Mouse (Mus musculus) midbrain, embryonic 11.5 days (tissue): ENCODE data around the gene Lipc. TPM values are rescaled to one million over a fixed set of nuclear protein-coding genes. Genes with fewer than 3 reads are reported as not detected.

Source experiments
- ATAC-seq: fragments of 200-750 bp; cut with Nextera tagmentation; 2 replicates; pipeline ENCODE4 v1.8.0; 2017; ENCODE audit warnings: moderate TSS enrichment, moderate library complexity; ENCODE audit not compliant: low FRiP score
- DNase-seq: peaks from one replicate; pipeline ENCODE4 v3.0.0; 2015; ENCODE audit warnings: low spot score; ENCODE audit errors: missing footprints
- H3K27ac ChIP-seq: fragments of 300-500 bp; sonication (generic); 2 replicates; pipeline ENCODE4 v1.5.1; 2014; ENCODE audit warnings: low read depth, low read length
- H3K27me3 ChIP-seq: fragments of 300-500 bp; sonication (generic); 2 replicates; pipeline ENCODE4 v1.6.1; 2014; ENCODE audit warnings: mild to moderate bottlenecking, low read length, moderate library complexity, mixed read lengths; ENCODE audit not compliant: control insufficient read depth, insufficient read depth
- H3K36me3 ChIP-seq: fragments of 300-500 bp; sonication (generic); 2 replicates; pipeline ENCODE4 v1.6.1; 2014; ENCODE audit warnings: mild to moderate bottlenecking, low read length, moderate library complexity, mixed read lengths; ENCODE audit not compliant: control insufficient read depth, insufficient read depth
- H3K4me1 ChIP-seq: fragments of 300-500 bp; sonication (generic); 2 replicates; pipeline ENCODE4 v1.6.1; 2014; ENCODE audit warnings: low read length; ENCODE audit not compliant: control insufficient read depth, insufficient read depth
- H3K4me2 ChIP-seq: fragments of 300-500 bp; sonication (generic); 2 replicates; pipeline ENCODE4 v1.6.1; 2014; ENCODE audit warnings: mild to moderate bottlenecking, moderate library complexity
- H3K4me3 ChIP-seq: fragments of 300-500 bp; sonication (generic); 2 replicates; pipeline ENCODE4 v1.5.1; 2014; ENCODE audit warnings: low read depth, low read length
- H3K9ac ChIP-seq: fragments of 300-500 bp; sonication (generic); 2 replicates; pipeline ENCODE4 v1.6.1; 2014; ENCODE audit warnings: low read length
- H3K9me3 ChIP-seq: fragments of 300-500 bp; sonication (generic); 2 replicates; pipeline ENCODE4 v1.6.1; 2016; ENCODE audit warnings: low read length; ENCODE audit not compliant: control insufficient read depth
- WGBS: fragments of 180-500 bp; shearing (Covaris S2); extraction: QIAGEN DNeasy Blood & Tissue Kit; methylation state at CpG from one replicate; pipeline ENCODE4 v1.1.7; 2014; 5-methylcytosine and 5-hydroxymethylcytosine counted together
- polyA plus RNA-seq: library from polyadenylated mRNA; unstranded; fragments of >200 nt; fragmentation: Nextera tagmentation; extraction: Ambion mirVana; gene quantifications from 2 replicates; pipeline ENCODE4 v1.2.1, GENCODE M21; 2014

Gene Lipc
- polyA plus RNA-seq: not detected in 2 replicates

DNA sequence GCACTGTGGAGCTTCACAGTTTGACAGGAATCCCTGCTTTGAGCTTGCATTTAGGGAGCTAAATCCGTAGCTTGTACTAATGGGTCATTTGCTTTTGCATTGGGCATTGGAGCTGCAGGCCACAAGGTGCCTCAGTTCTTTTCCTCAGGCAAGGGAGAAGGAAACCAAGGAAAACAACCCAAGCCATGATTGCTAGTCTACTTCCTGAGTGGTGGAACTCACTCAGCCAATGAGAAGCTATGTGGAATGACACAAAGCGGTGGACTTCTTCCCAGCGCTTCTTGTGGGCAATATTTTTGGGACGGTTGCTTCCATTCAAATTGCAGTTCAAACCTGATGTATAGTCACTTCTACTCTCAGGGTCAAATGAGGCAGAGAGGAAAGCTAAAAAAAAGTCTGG is at the start of gene Lipc:
TSS of gene Lipc (minus strand) at position 101 of the 400 bp plus-strand sequence.
- Histone ChIP-seq H3K4me3 (no peak within 1 kb of the TSS), H3K4me2 (no peak within 1 kb of the TSS), H3K36me3 (no peaks in the 10 kb centered on the region), H3K4me1 (no peaks in the 10 kb centered on the region), H3K9ac (no peak within 1 kb of the TSS), H3K27ac (no peak within 1 kb of the TSS), H3K27me3 (no peaks in the 10 kb centered on the region), H3K9me3 (no peaks in the 10 kb centered on the region)
- no peak for ATAC-seq
- 91% methylated on average over 4 of the region's 4 CpGs for WGBS
- no peak for DNase-seq

DNA sequence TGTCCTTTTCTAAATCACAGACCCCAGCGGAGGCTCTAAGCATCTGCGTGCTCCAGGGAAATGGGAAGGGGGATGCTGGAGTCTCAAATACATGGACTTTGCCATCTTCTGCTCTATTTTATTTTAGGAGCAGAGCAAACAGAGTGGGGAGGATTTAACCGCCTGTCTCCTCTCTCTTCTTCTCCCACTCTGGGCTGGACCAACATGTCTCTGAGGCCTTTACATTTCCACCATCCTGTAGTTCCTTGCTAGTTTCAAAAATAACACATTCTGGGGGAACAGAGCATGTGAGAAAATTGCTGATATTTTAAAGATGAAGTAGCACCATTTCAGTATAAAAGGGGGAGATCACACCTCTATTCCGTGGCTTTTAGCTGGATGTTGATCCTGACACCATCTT is 47.1 kb upstream of the Lipc start:
- ATAC-seq: no peak

DNA sequence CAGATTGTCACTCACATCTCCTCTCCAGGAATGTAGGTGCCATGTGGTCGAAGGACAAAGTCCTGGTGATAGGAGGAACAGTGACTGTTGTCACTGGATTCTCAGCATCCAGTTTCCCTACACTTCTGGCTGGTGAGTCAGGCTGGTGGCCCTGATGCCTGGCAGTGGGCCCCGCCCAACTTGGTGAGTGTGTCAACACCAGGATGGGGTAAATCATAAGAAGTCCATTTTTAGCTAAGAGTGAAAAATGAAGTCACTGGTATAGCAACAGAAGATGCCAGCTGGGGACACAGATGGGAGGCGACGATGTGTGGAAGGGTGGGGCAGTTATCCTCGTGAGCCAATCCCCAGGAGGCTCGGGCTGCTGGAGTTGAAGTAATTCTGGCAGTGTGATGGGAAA is 46.7 kb upstream of the Lipc start:
- Histone ChIP-seq H3K27ac (no peak overlapping the region), H3K36me3 (no peaks in the 10 kb centered on the region), H3K4me3 (no peak overlapping the region), H3K27me3 (no peaks in the 10 kb centered on the region), H3K4me1 (no peaks in the 10 kb centered on the region), H3K4me2 (no peak overlapping the region), H3K9me3 (no peaks in the 10 kb centered on the region), H3K9ac (no peak overlapping the region)
- WGBS: 76% methylated on average over 6 of the region's 6 CpGs
- ATAC-seq (no peak), DNase-seq (no peak)

More for the DNA sequence above, 47.1 kb upstream of the Lipc start:
- Histone ChIP-seq H3K36me3 (no peaks in the 10 kb centered on the region), H3K27ac (no peak overlapping the region), H3K4me1 (no peaks in the 10 kb centered on the region), H3K9me3 (no peaks in the 10 kb centered on the region), H3K27me3 (no peaks in the 10 kb centered on the region), H3K4me3 (no peak overlapping the region), H3K4me2 (no peak overlapping the region), H3K9ac (no peak overlapping the region)
- 82% methylated on average over 4 of the region's 4 CpGs for WGBS
- DNase-seq: no peak

DNA sequence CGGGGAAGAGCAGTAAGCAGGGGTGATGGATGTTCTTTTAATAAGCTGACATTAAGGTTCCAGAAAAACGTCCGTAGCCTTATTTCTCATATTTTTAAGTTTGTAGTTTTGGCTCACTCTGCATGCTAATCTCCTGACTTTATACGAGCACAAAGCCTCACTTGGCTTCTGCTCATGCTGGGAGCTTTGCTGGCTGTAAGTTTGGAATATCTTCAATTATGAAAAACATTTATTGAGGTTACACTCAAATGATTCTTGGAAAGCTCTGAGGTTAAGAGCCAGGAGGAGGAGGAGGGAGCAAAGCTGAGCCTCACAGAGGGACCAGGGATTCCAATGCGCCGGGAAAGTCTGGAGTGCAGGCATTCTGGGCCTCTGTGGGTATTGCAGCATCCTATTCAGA is 41.3 kb upstream of the Lipc start:
- DNase-seq (no peak), ATAC-seq (no peak)
- no peaks in the 10 kb centered on the region for H3K36me3 ChIP-seq
- no peak overlapping the region for H3K4me2 ChIP-seq
- 60% methylated on average over 6 of the region's 6 CpGs for WGBS
- no peaks in the 10 kb centered on the region for H3K27me3 ChIP-seq
- H3K4me3 ChIP-seq: no peak overlapping the region
- no peaks in the 10 kb centered on the region for H3K9me3 ChIP-seq
- no peak overlapping the region for H3K9ac ChIP-seq
- no peak overlapping the region for H3K27ac ChIP-seq
- H3K4me1 ChIP-seq: no peaks in the 10 kb centered on the region

DNA sequence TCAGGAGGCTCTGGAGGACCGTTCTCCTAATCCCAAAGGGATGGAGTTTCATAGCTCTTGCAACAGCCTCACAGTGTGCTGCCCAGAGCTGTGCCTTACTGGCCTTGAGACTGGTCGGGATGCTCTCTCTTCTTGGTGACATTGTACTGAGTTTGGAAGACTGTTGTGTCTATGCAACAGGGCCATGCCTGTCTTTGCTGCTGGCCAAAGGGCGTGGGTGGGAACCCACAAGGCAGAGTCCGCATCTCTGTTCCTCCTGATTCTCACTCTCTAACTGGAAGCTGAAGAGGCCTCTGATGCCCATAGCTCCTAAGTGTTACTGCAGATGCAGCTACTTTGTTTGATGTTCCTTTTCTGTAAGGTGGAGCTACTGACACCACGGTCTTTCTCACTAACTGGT is 39.4 kb upstream of the Lipc start:
- H3K27ac ChIP-seq: no peak overlapping the region
- H3K4me2 ChIP-seq: no peak overlapping the region
- H3K4me3 ChIP-seq: no peak overlapping the region
- 86% methylated on average over 5 of the region's 5 CpGs for WGBS
- no peak for ATAC-seq
- H3K9me3 ChIP-seq: no peaks in the 10 kb centered on the region
- H3K4me1 ChIP-seq: 0 out of 2 replicates have a peak, but pooled peaks cover 2% of the 10 kb centered on the region
- DNase-seq: no peak
- no peak overlapping the region; the same call in 1 of the 2 replicates for H3K9ac ChIP-seq
- no peaks in the 10 kb centered on the region for H3K36me3 ChIP-seq
- no peaks in the 10 kb centered on the region for H3K27me3 ChIP-seq

DNA sequence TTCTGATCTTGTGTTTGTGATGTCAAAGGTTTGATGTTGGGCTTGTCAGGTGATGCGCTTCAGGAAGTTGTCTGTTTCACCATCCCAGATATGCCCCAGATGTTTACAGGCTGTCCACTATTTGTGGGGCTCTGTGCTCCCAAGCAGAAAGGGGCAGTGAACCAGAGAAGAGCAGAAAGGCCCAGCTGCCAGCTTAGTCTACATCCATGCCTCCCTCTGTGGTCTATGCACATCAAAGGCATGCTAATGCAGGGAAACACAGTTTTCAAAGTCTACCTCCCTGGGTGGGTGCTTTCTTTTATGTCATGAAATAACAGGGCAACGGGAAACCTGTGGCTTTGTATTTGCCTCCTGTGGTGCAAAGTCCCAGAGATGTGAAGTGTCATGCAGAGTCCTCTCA is 35.2 kb upstream of the Lipc start:
- ATAC-seq (peak; percentile 48; the same call in 1 of the 2 replicates), DNase-seq (no peak)
- Histone ChIP-seq H3K4me2 (no peak overlapping the region), H3K9ac (no peak overlapping the region), H3K27me3 (no peaks in the 10 kb centered on the region), H3K9me3 (no peaks in the 10 kb centered on the region), H3K36me3 (no peaks in the 10 kb centered on the region), H3K27ac (no peak overlapping the region), H3K4me1 (0 out of 2 replicates have a peak, but pooled peaks cover 2% of the 10 kb centered on the region), H3K4me3 (no peak overlapping the region)
- 21% methylated on average over 2 of the region's 2 CpGs for WGBS

DNA sequence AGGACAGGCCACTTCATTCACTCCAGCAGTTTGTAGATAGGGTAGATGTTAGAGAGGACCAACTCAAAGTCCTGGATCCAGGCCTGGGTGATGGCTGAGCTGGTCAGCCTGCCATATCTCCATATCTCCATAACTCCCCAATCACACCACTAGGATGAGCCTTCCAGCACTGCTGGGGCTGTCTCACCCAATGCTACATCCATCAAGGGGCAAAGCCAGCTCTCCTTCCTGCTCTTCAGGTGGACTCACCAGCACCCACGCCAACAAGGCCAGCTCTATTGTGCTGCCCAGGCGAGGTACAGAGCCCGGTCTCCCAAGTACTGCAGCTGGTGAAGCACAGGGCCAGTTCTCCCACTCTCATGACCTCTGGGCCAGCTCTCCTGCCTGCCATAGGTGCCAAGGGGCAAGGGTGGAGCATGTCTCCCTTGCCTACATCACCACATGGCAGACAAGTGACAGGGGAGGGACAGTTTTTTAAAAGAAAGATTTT is 31.0 kb upstream of the Lipc start:
- Histone ChIP-seq H3K4me2 (no peak overlapping the region), H3K27me3 (no peaks in the 10 kb centered on the region), H3K36me3 (no peaks in the 10 kb centered on the region), H3K27ac (no peak overlapping the region), H3K9ac (no peak overlapping the region), H3K9me3 (no peaks in the 10 kb centered on the region), H3K4me3 (no peak overlapping the region), H3K4me1 (0 out of 2 replicates have a peak, but pooled peaks cover 2% of the 10 kb centered on the region)
- no peak for ATAC-seq
- 89% methylated on average over 3 of the region's 3 CpGs for WGBS
- peak; percentile 59 for DNase-seq

DNA sequence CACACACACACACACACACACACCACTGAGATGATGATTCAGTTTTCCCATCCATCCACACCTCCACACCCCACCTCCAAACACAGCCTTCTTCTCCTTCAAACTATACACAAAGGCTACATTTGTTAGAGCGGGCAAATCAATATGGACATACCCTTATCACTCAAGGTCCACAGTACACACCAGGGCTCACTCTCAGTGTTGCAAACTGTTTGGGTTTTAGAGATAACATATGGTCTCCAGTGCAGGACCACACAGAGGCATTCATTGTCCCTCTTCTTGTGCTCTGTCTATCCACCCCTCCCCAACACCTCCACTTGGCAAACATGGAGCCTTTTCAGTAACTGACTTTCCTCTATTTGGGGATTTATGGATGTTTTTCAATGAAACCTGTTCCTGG is 29.7 kb upstream of the Lipc start:
- 92% methylated on average over 1 of the region's 1 CpGs for WGBS
- Histone ChIP-seq H3K27ac (no peak overlapping the region), H3K36me3 (no peaks in the 10 kb centered on the region), H3K27me3 (no peaks in the 10 kb centered on the region), H3K9ac (no peak overlapping the region), H3K4me2 (no peak overlapping the region), H3K9me3 (no peaks in the 10 kb centered on the region), H3K4me1 (no peaks in the 10 kb centered on the region), H3K4me3 (no peak overlapping the region)
- no peak for ATAC-seq
- peak; percentile 12 for DNase-seq

DNA sequence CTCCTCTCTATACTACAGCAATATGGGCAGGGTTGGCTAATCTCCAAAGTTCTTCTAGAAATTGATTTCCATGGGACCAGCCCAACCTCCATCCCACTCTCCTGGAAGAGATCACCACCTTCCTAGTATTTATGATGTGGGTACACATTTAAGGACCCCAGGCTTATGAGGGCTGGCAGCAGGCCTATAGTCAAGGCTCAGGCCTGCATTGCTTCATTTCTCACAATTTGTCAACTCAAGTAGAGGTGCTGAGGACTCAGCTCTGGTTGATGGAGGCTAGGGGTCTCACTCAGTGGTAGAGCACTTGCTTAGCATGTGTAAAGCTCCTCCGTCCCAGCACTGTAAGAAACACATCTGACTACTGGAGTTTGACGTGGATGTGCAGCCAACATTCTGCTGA is 27.6 kb upstream of the Lipc start:
- 92% methylated on average over 2 of the region's 2 CpGs for WGBS
- no peak for ATAC-seq

More for the DNA sequence above, 27.6 kb upstream of the Lipc start:
- DNase-seq: no peak
- no peaks in the 10 kb centered on the region for H3K9me3 ChIP-seq
- H3K27me3 ChIP-seq: no peaks in the 10 kb centered on the region
- H3K4me3 ChIP-seq: no peak overlapping the region
- H3K9ac ChIP-seq: no peak overlapping the region
- H3K27ac ChIP-seq: no peak overlapping the region
- no peak overlapping the region for H3K4me2 ChIP-seq
- H3K4me1 ChIP-seq: no peaks in the 10 kb centered on the region
- H3K36me3 ChIP-seq: no peaks in the 10 kb centered on the region
